Mouse (Mus musculus) layer of hippocampus, postnatal 14 days (tissue): ENCODE results near the gene Cd248. TPM values are rescaled to one million over a fixed set of nuclear protein-coding genes. Genes with fewer than 3 reads are reported as not detected.

ENCODE experiments used
- DNase-seq, 2 experiments: peaks; one replicate each; pipeline ENCODE4 v3.0.0; 2021 to 2022; ENCODE audit warnings: low spot score in 2 of 2, mixed read lengths in 1 of 2
- long read RNA-seq, 2 experiments: library from polyadenylated mRNA; stranded (forward); transcript quantifications; one replicate each; pipeline ENCODE4 v2.0.0; 2021
- total RNA-seq, 2 experiments: library from RNA; stranded (reverse); gene quantifications; 2 replicates each; pipeline ENCODE4 v1.2.3; 2021

Gene Cd248
- total RNA-seq, result 1 to 10 TPM; 6.5 to 7.7 TPM
- long read RNA-seq, experiment 1, transcript Cd248-201 (1 exons, 2,605 nt), result major isoform, 6 of 6 reads
- long read RNA-seq, experiment 1, partial matches to known transcripts, result 0 of 6 reads
- long read RNA-seq, experiment 1, other reads (novel, unspliced or antisense), result 0 of 6 reads
- long read RNA-seq, experiment 2, transcript Cd248-201 (1 exons, 2,605 nt), result major isoform, 10 of 10 reads
- long read RNA-seq, experiment 2, partial matches to known transcripts, result 0 of 10 reads
- long read RNA-seq, experiment 2, other reads (novel, unspliced or antisense), result 0 of 10 reads

- DNase-seq, result no peak
Observed at GRCm38 (mm10) chr19:5067867-5068569, at the start of gene Cd248. Gene Cd248 (plus strand): TSS chr19:5068078.

- DNase-seq, result no peak
Observed at GRCm38 (mm10) chr19:5018191-5018590, 49.7 kb upstream of the Cd248 start.

GRCm38 (mm10) chr19:5021416-5021815, 46.5 kb upstream of the Cd248 start:
- no peak for DNase-seq

- peak; percentile 85 to 90 for DNase-seq
Observed at GRCm38 (mm10) chr19:5023621-5024479, 44.0 kb upstream of the Cd248 start, which contains the start of gene Slc29a2. Gene Slc29a2 (plus strand): TSS chr19:5023860.

GRCm38 (mm10) chr19:5026111-5026510, 41.8 kb upstream of the Cd248 start:
- no peak for DNase-seq

- DNase-seq, result no peak
Observed at GRCm38 (mm10) chr19:5032686-5033085, 35.2 kb upstream of the Cd248 start.

- DNase-seq, result no peak
Observed at GRCm38 (mm10) chr19:5036577-5036976, 31.3 kb upstream of the Cd248 start.

GRCm38 (mm10) chr19:5037678-5038571, 30.0 kb upstream of the Cd248 start:
- peak; percentile 83 to 86 for DNase-seq

GRCm38 (mm10) chr19:5038709-5039156, 29.1 kb upstream of the Cd248 start, which contains the start of the genes B4gat1 and AC124502.3:
Gene B4gat1 (plus strand): TSS chr19:5038826.
Gene AC124502.3 (plus strand): TSS chr19:5038891.
- DNase-seq, result peak; percentile 90 to 92

GRCm38 (mm10) chr19:5039301-5040114, 28.4 kb upstream of the Cd248 start:
- peak in 1 of 2 experiments; percentile 41 for DNase-seq

- peak; percentile 91 to 92 for DNase-seq
Observed at GRCm38 (mm10) chr19:5040862-5041523, 26.9 kb upstream of the Cd248 start, which contains the start of gene Brms1. Gene Brms1 (plus strand): TSS chr19:5041354.

GRCm38 (mm10) chr19:5041588-5041987, 26.3 kb upstream of the Cd248 start:
- DNase-seq, result no peak

GRCm38 (mm10) chr19:5045531-5045930, 22.3 kb upstream of the Cd248 start:
- no peak for DNase-seq

GRCm38 (mm10) chr19:5048138-5049056, 19.5 kb upstream of the Cd248 start:
- peak; percentile 59 to 63 for DNase-seq

GRCm38 (mm10) chr19:5049325-5049724, 18.6 kb upstream of the Cd248 start:
- DNase-seq, result no peak

- DNase-seq, result peak; percentile 57 to 82
Observed at GRCm38 (mm10) chr19:5050047-5050905, 17.6 kb upstream of the Cd248 start, which contains the start of gene Rin1. Gene Rin1 (plus strand): TSS chr19:5050481.

GRCm38 (mm10) chr19:5051031-5051430, 16.8 kb upstream of the Cd248 start:
- DNase-seq, result no peak
